Mouse (Mus musculus): Measurements from ENCODE around the gene Cmtm3.

GRCm38 (mm10) chr8:104340233-104341105 is 1.3 kb downstream of the Cmtm3 start:
- TF ChIP-seq CTCF (IDR thresholded peaks at IDR 0.05; ENCODE audit: low read depth, low read length) = no peak
- no peak for TF ChIP-seq GATA1 (IDR thresholded peaks at IDR 0.05; ENCODE audit: borderline replicate concordance, low read length)
- TF ChIP-seq GATA2 (IDR thresholded peaks at IDR 0.05; ENCODE audit: borderline replicate concordance, low read depth, low read length) = no peak
